Mouse (Mus musculus) G1E (cell line): ENCODE measurements around the gene Lrba.

Experiments used
- CTCF ChIP-seq: IDR thresholded peaks from 2 replicates; pipeline ENCODE4 v1.5.1; 2012; ENCODE audit warnings: low read depth, low read length, inconsistent platforms, mixed read lengths
- POLR2AphosphoS5 ChIP-seq: IDR thresholded peaks from 2 replicates; pipeline ENCODE4 v1.6.1; 2012; ENCODE audit warnings: low read depth, low read length, inconsistent platforms; ENCODE audit not compliant: insufficient replicate concordance
- TAL1 ChIP-seq: conservative IDR thresholded peaks from 2 replicates; pipeline ENCODE4 v1.6.1; 2012; ENCODE audit warnings: low read depth, low read length, inconsistent platforms, mixed read lengths

DNA sequence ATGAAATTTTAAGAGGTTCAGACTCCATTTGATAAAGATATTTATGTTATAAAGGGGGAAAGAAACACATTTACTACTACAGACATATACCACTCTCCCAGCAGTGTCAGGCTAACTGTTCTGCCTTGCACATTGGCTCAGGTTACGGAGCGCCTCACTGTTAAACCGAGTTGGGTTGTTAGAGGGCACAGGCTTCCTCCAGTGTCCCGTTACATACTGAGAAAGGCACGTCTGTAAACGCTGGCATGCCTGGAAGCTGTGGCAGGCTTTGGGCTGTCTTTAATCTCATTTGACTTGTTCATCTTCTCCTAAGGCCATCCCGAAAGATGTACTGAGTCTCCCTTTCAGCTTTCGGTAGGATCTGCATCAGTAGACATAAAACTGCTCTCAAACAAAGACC is 544.1 kb downstream of the Lrba start:
- TF ChIP-seq CTCF (no peak), TAL1 (no peak), POLR2AphosphoS5 (no peak)
